Mouse (Mus musculus) stomach, embryonic 14.5 days (tissue): ENCODE data around the gene Olfr62. TPM values are rescaled to one million over a fixed set of nuclear protein-coding genes. Genes with fewer than 3 reads are reported as not detected.

Source experiments
- polyA plus RNA-seq: library from polyadenylated mRNA; unstranded; fragments of >200 nt; fragmentation: Nextera tagmentation; extraction: Ambion mirVana; gene quantifications from 2 replicates; pipeline ENCODE4 v1.2.1, GENCODE M21; 2014

Gene Olfr62
- polyA plus RNA-seq, 1 experiment from 2014 or later: not detected

Other genes starting within 250 kb of the Olfr62 start
- 10.7 and 14.5 TPM in 2 replicates for gene Szt2, start 249.7 kb upstream of the Olfr62 start, polyA plus RNA-seq
- 87.1 and 99.7 TPM in 2 replicates for gene Med8, start 249.6 kb upstream of the Olfr62 start, polyA plus RNA-seq
- 109 and 110 TPM in 2 replicates for gene Elovl1, start 230.9 kb upstream of the Olfr62 start, polyA plus RNA-seq
- gene Cdc20, start 221.6 kb upstream of the Olfr62 start, polyA plus RNA-seq: 219 and 230 TPM in 2 replicates
- 0.36 and 0.52 TPM in 2 replicates for gene Mpl, start 201.4 kb upstream of the Olfr62 start, polyA plus RNA-seq
- 16.4 and 18.5 TPM in 2 replicates for gene Tie1, start 168.9 kb upstream of the Olfr62 start, polyA plus RNA-seq
- 17.9 and 18.3 TPM in 2 replicates for gene 2610528J11Rik, start 132.0 kb upstream of the Olfr62 start, polyA plus RNA-seq
- gene Tmem125, start 114.9 kb upstream of the Olfr62 start, polyA plus RNA-seq: 5.0 and 6.5 TPM in 2 replicates
- gene Cfap57, start 38.2 kb upstream of the Olfr62 start, polyA plus RNA-seq: 0.19 and 0.20 TPM in 2 replicates
- gene Ebna1bp2, start 38.2 kb upstream of the Olfr62 start, polyA plus RNA-seq: 137 and 147 TPM in 2 replicates
- gene Olfr1342, start 33.8 kb downstream of the Olfr62 start, polyA plus RNA-seq: not detected in 2 replicates
- not detected in 2 replicates for gene Olfr1341, start 44.6 kb downstream of the Olfr62 start, polyA plus RNA-seq
- not detected in 2 replicates for gene Olfr1340, start 61.2 kb downstream of the Olfr62 start, polyA plus RNA-seq
- gene Olfr1339, start 73.2 kb downstream of the Olfr62 start, polyA plus RNA-seq: not detected in 2 replicates
- gene Olfr1338, start 99.8 kb downstream of the Olfr62 start, polyA plus RNA-seq: not detected in 2 replicates
- not detected in 2 replicates for gene Olfr1337, start 123.6 kb downstream of the Olfr62 start, polyA plus RNA-seq
- gene Olfr1335, start 151.0 kb downstream of the Olfr62 start, polyA plus RNA-seq: not detected in 2 replicates
- gene Olfr1333, start 177.3 kb downstream of the Olfr62 start, polyA plus RNA-seq: not detected in 2 replicates
- not detected in 2 replicates for gene Olfr1331, start 205.7 kb downstream of the Olfr62 start, polyA plus RNA-seq
- not detected in 2 replicates for gene Olfr1330, start 229.6 kb downstream of the Olfr62 start, polyA plus RNA-seq